Mouse (Mus musculus): ENCODE results near the gene Eef2k.
"Not testable (repeated sequence)": the region's sequence is repeated elsewhere in the genome, so short reads cannot be mapped to it uniquely, and the experiment has no call there.

The Eef2k gene

GRCm38 (mm10) chr7:120882674-120883073, 40.0 kb downstream of the Eef2k start:
- DNase-seq = no peak

- no peak for DNase-seq
Measured at GRCm38 (mm10) chr7:120883523-120884290, 41.1 kb downstream of the Eef2k start.

GRCm38 (mm10) chr7:120884746-120885145, 42.1 kb downstream of the Eef2k start:
- DNase-seq = no peak

- no peak for DNase-seq
Measured at GRCm38 (mm10) chr7:120893123-120893522, 50.5 kb downstream of the Eef2k start.

GRCm38 (mm10) chr7:120897054-120897453, 54.4 kb downstream of the Eef2k start:
- DNase-seq = no peak

GRCm38 (mm10) chr7:120897711-120898335, 55.2 kb downstream of the Eef2k start:
- DNase-seq = no peak

- DNase-seq = no peak
Measured at GRCm38 (mm10) chr7:120900191-120900590, 57.6 kb downstream of the Eef2k start.

GRCm38 (mm10) chr7:120901701-120902100, 59.1 kb downstream of the Eef2k start:
- DNase-seq = no peak

- DNase-seq = no peak
Measured at GRCm38 (mm10) chr7:120902931-120903330, 60.3 kb downstream of the Eef2k start.

GRCm38 (mm10) chr7:120910172-120910571, 67.5 kb downstream of the Eef2k start:
- not testable (repeated sequence) for DNase-seq

GRCm38 (mm10) chr7:120911268-120911667, 68.6 kb downstream of the Eef2k start:
- not testable (repeated sequence) for DNase-seq

- DNase-seq = peak; percentile 33
Measured at GRCm38 (mm10) chr7:120913332-120913731, 70.7 kb downstream of the Eef2k start.

- peak; percentile 21 for DNase-seq
Measured at GRCm38 (mm10) chr7:120916262-120916875, 73.7 kb downstream of the Eef2k start.

- no peak for DNase-seq
Measured at GRCm38 (mm10) chr7:120917279-120917591, 74.6 kb downstream of the Eef2k start.

- DNase-seq = peak; percentile 99
Measured at GRCm38 (mm10) chr7:120917592-120918461, 75.2 kb downstream of the Eef2k start, which contains the start of gene Polr3e. Polr3e (plus strand) TSS chr7:120917744.

GRCm38 (mm10) chr7:120918526-120918962, 75.9 kb downstream of the Eef2k start:
- peak; percentile 78 for DNase-seq

- no peak for DNase-seq
Measured at GRCm38 (mm10) chr7:120933110-120933509, 90.5 kb downstream of the Eef2k start.

GRCm38 (mm10) chr7:120933680-120934195, 91.1 kb downstream of the Eef2k start:
- DNase-seq = no peak

GRCm38 (mm10) chr7:120934716-120935115, 92.1 kb downstream of the Eef2k start:
- DNase-seq = peak; percentile 61

- DNase-seq = no peak
Measured at GRCm38 (mm10) chr7:120936522-120936921, 93.9 kb downstream of the Eef2k start.

- DNase-seq = no peak
Measured at GRCm38 (mm10) chr7:120938206-120938605, 95.6 kb downstream of the Eef2k start.

- DNase-seq = no peak
Measured at GRCm38 (mm10) chr7:120940343-120940742, 97.7 kb downstream of the Eef2k start.

- no peak for DNase-seq
Measured at GRCm38 (mm10) chr7:120941214-120941613, 98.6 kb downstream of the Eef2k start.
